Mouse (Mus musculus): Measurements from ENCODE around the gene Cyp2b10. TPM values are rescaled to one million over a fixed set of nuclear protein-coding genes. Genes with fewer than 3 reads are reported as not detected.
"Not testable (repeated sequence)": the region's sequence is repeated elsewhere in the genome, so short reads cannot be mapped to it uniquely, and the experiment has no call there.

Cyp2b10 gene
- polyA plus RNA-seq, 1 experiment from 2014 or later = not detected

DNA sequence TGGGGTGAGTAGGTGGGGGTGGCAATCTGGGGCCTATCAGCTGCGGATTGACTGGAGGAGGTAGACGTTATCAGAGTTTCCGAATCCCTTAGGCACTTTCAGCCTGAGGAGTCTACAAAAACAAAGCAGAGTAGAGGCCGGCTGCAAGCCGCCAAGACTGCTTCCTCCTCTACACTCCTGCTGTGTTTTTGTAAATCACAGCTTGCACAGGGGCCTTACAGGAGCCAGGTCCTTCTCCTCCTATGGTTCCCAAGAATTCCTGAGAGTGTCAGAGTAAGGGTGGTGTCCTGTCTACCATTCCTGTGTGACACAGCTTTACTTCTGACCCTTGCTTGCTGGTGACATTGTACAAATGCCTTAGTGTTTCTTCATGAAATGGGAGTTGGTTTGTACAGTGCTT is 32.6 kb upstream of the Cyp2b10 start:
- no peak for DNase-seq
- Histone ChIP-seq H3K27me3 (ENCODE audit: insufficient read depth, low read length) (no peaks in the 10 kb centered on the region), H3K4me2 (no peak overlapping the region), H3K9ac (no peak overlapping the region), H3K27ac (ENCODE audit: low read depth) (no peak overlapping the region), H3K4me3 (ENCODE audit: low read depth, low read length) (no peak overlapping the region), H3K36me3 (ENCODE audit: insufficient read depth) (no peaks in the 10 kb centered on the region), H3K4me1 (ENCODE audit: insufficient read depth) (no peaks in the 10 kb centered on the region), H3K9me3 (ENCODE audit: low read depth, low read length) (peaks cover 4% of the 10 kb centered on the region; the same call in 1 of the 2 replicates)
- 57% methylated on average over 5 of the region's 5 CpGs for WGBS
- TF ChIP-seq CTCF (IDR thresholded peaks at IDR 0.05; ENCODE audit: low read depth) = no peak
- no peak for ATAC-seq (ENCODE audit: insufficient read depth)

- Histone ChIP-seq H3K4me1 (ENCODE audit: insufficient read depth) (no peaks in the 10 kb centered on the region), H3K9ac (no peak overlapping the region), H3K9me3 (ENCODE audit: low read depth, low read length) (peaks cover 4% of the 10 kb centered on the region; the same call in 1 of the 2 replicates), H3K4me2 (no peak overlapping the region), H3K27me3 (ENCODE audit: insufficient read depth, low read length) (no peaks in the 10 kb centered on the region), H3K36me3 (ENCODE audit: insufficient read depth) (no peaks in the 10 kb centered on the region), H3K4me3 (ENCODE audit: low read depth, low read length) (no peak overlapping the region), H3K27ac (ENCODE audit: low read depth) (no peak overlapping the region)
- peak; percentile 47 for TF ChIP-seq CTCF (IDR thresholded peaks at IDR 0.05; ENCODE audit: low read depth)
- DNase-seq (no peak), ATAC-seq (ENCODE audit: insufficient read depth) (no peak)
- 79% methylated on average over 2 of the region's 2 CpGs for WGBS
These were observed 27.6 kb upstream of the Cyp2b10 start for GRCm38 (mm10) chr7:25869789-25870188.

- no peak for TF ChIP-seq CTCF (IDR thresholded peaks at IDR 0.05; ENCODE audit: low read depth)
- no peaks in the 10 kb centered on the region for H3K4me1 ChIP-seq (ENCODE audit: insufficient read depth)
- no peaks in the 10 kb centered on the region for H3K36me3 ChIP-seq (ENCODE audit: insufficient read depth)
- no peak overlapping the region for H3K4me3 ChIP-seq (ENCODE audit: low read depth, low read length)
- no peak for ATAC-seq (ENCODE audit: insufficient read depth)
- peaks cover 4% of the 10 kb centered on the region; the same call in 1 of the 2 replicates for H3K9me3 ChIP-seq (ENCODE audit: low read depth, low read length)
- no peak overlapping the region for H3K4me2 ChIP-seq
- H3K27me3 ChIP-seq (ENCODE audit: insufficient read depth, low read length) = no peaks in the 10 kb centered on the region
- no peak for DNase-seq
- no peak overlapping the region for H3K27ac ChIP-seq (ENCODE audit: low read depth)
- no peak overlapping the region for H3K9ac ChIP-seq
These were observed 24.8 kb upstream of the Cyp2b10 start for GRCm38 (mm10) chr7:25872624-25873023.

DNA sequence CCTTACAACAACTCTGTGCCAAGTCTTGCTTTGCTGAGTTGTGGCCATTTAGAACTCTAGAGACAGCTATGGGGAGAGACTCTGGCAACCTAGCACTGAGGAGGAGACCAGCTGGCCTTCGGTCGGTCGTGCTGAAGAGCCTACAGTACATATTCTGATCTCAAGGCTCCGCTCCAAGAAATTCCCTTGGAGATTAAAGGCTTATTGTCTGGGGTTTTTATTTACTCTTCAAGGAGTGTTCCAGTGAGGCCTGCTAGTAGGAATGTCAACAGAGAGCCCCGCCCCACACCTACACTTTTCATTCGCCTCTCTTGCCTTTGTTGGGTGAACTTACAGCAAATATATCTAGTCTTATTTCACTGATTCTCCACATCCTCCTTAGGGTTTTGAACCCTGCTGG is 18.7 kb upstream of the Cyp2b10 start:
- DNase-seq = peak; percentile 36

DNA sequence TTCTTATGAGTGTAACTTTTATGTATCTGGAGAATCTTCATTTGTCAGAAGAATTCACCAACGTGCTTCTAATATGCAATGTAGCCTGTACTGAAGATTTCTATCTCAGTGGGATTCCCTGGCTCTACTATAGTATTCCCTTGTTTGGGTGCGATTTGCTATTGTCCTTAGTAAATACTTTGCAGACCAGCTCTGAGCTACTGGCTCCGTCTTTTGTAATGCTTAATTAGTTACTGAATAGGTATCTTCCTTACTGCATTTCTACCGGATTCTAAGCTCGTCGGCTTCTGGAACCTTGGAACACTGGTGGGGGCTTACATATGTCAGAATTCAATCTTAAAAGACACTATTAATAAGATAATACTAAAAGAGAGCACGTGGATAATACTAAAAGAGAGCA is 16.7 kb upstream of the Cyp2b10 start:
- not testable (repeated sequence) for H3K4me3 ChIP-seq (ENCODE audit: low read depth, low read length); H3K4me1 ChIP-seq (ENCODE audit: insufficient read depth); H3K9me3 ChIP-seq (ENCODE audit: low read depth, low read length); H3K27ac ChIP-seq (ENCODE audit: low read depth); DNase-seq; H3K27me3 ChIP-seq (ENCODE audit: insufficient read depth, low read length); ATAC-seq (ENCODE audit: insufficient read depth); H3K36me3 ChIP-seq (ENCODE audit: insufficient read depth); H3K4me2 ChIP-seq; H3K9ac ChIP-seq
- 22% methylated on average over 7 of the region's 7 CpGs for WGBS

More for the DNA sequence above, 18.7 kb upstream of the Cyp2b10 start:
- Histone ChIP-seq H3K36me3 (ENCODE audit: insufficient read depth) (no peaks in the 10 kb centered on the region), H3K4me3 (ENCODE audit: low read depth, low read length) (no peak overlapping the region), H3K27me3 (ENCODE audit: insufficient read depth, low read length) (no peaks in the 10 kb centered on the region), H3K27ac (ENCODE audit: low read depth) (0 out of 2 replicates have a peak overlapping the region, but pooled peaks have one; percentile 24), H3K9me3 (ENCODE audit: low read depth, low read length) (no peaks in the 10 kb centered on the region), H3K4me1 (ENCODE audit: insufficient read depth) (no peaks in the 10 kb centered on the region), H3K9ac (no peak overlapping the region), H3K4me2 (no peak overlapping the region)
- peak; percentile 47; the same call in 1 of the 2 replicates for ATAC-seq (ENCODE audit: insufficient read depth)
- 35% methylated on average over 6 of the region's 6 CpGs for WGBS
- TF ChIP-seq CTCF (IDR thresholded peaks at IDR 0.05; ENCODE audit: low read depth) = no peak

GRCm38 (mm10) chr7:25884272-25884671 is 13.1 kb upstream of the Cyp2b10 start:
- Histone ChIP-seq H3K9me3 (ENCODE audit: low read depth, low read length) (no peaks in the 10 kb centered on the region), H3K4me1 (ENCODE audit: insufficient read depth) (no peaks in the 10 kb centered on the region), H3K4me2 (no peak overlapping the region), H3K36me3 (ENCODE audit: insufficient read depth) (no peaks in the 10 kb centered on the region), H3K4me3 (ENCODE audit: low read depth, low read length) (no peak overlapping the region), H3K9ac (no peak overlapping the region), H3K27me3 (ENCODE audit: insufficient read depth, low read length) (no peaks in the 10 kb centered on the region), H3K27ac (ENCODE audit: low read depth) (no peak overlapping the region)
- WGBS = 70% methylated on average over 1 of the region's 1 CpGs
- TF ChIP-seq CTCF (IDR thresholded peaks at IDR 0.05; ENCODE audit: low read depth) = no peak
- ATAC-seq (ENCODE audit: insufficient read depth) (no peak), DNase-seq (no peak)

- Histone ChIP-seq H3K4me2 (no peak overlapping the region), H3K9me3 (ENCODE audit: low read depth, low read length) (no peaks in the 10 kb centered on the region), H3K9ac (no peak overlapping the region), H3K27me3 (ENCODE audit: insufficient read depth, low read length) (no peaks in the 10 kb centered on the region), H3K36me3 (ENCODE audit: insufficient read depth) (no peaks in the 10 kb centered on the region), H3K4me1 (ENCODE audit: insufficient read depth) (no peaks in the 10 kb centered on the region), H3K27ac (ENCODE audit: low read depth) (no peak overlapping the region), H3K4me3 (ENCODE audit: low read depth, low read length) (no peak overlapping the region)
- 75% methylated on average over 3 of the region's 3 CpGs for WGBS
- ATAC-seq (ENCODE audit: insufficient read depth) (no peak), DNase-seq (no peak)
- no peak for TF ChIP-seq CTCF (IDR thresholded peaks at IDR 0.05; ENCODE audit: low read depth)
These were observed 9.7 kb upstream of the Cyp2b10 start for GRCm38 (mm10) chr7:25887758-25888157.

GRCm38 (mm10) chr7:25893159-25893558 is 4.3 kb upstream of the Cyp2b10 start:
- H3K9ac ChIP-seq = no peak overlapping the region
- no peak overlapping the region for H3K4me3 ChIP-seq (ENCODE audit: low read depth, low read length)
- no peaks in the 10 kb centered on the region for H3K27me3 ChIP-seq (ENCODE audit: insufficient read depth, low read length)
- DNase-seq (no peak), ATAC-seq (ENCODE audit: insufficient read depth) (no peak)
- no peaks in the 10 kb centered on the region for H3K4me1 ChIP-seq (ENCODE audit: insufficient read depth)
- H3K9me3 ChIP-seq (ENCODE audit: low read depth, low read length) = no peaks in the 10 kb centered on the region
- WGBS = 79% methylated on average over 5 of the region's 5 CpGs
- no peak overlapping the region for H3K4me2 ChIP-seq
- TF ChIP-seq CTCF (IDR thresholded peaks at IDR 0.05; ENCODE audit: low read depth) = no peak
- H3K27ac ChIP-seq (ENCODE audit: low read depth) = no peak overlapping the region
- no peaks in the 10 kb centered on the region for H3K36me3 ChIP-seq (ENCODE audit: insufficient read depth)

Data from lung, embryonic 14.5 days (tissue).